Mouse (Mus musculus) erythroblast, embryonic 14.5 days (primary cell): ENCODE results near the gene Phldb3. TPM values are rescaled to one million over a fixed set of nuclear protein-coding genes. Genes with fewer than 3 reads are reported as not detected.

Source experiments
- H3K27me3 ChIP-seq: 2 replicates; pipeline ENCODE4 v1.6.1; 2012; ENCODE audit warnings: inconsistent platforms; ENCODE audit not compliant: control insufficient read depth
- H3K36me3 ChIP-seq: 2 replicates; pipeline ENCODE4 v1.6.1; 2012; ENCODE audit warnings: mild to moderate bottlenecking, inconsistent platforms; ENCODE audit not compliant: control insufficient read depth
- H3K4me1 ChIP-seq: 2 replicates; pipeline ENCODE4 v1.6.1; 2012; ENCODE audit warnings: inconsistent platforms; ENCODE audit not compliant: control insufficient read depth
- H3K4me3 ChIP-seq: replicated peaks from 2 replicates; pipeline ENCODE3; 2012; ENCODE audit warnings: moderate library complexity, mild to moderate bottlenecking, inconsistent platforms
- H3K9me3 ChIP-seq: 2 replicates; pipeline ENCODE4 v1.6.1; 2012; ENCODE audit warnings: low read length, inconsistent platforms, mixed read lengths; ENCODE audit not compliant: control insufficient read depth
- GATA1 ChIP-seq: IDR thresholded peaks from 2 replicates; pipeline ENCODE4 v1.6.1; 2012; ENCODE audit warnings: low read length, inconsistent platforms, mixed read lengths
- TAL1 ChIP-seq: IDR thresholded peaks from 3 replicates; pipeline ENCODE4 v1.6.1; 2012; ENCODE audit warnings: low read length, inconsistent platforms, mixed read lengths
- polyA plus RNA-seq: library from polyadenylated mRNA; stranded (reverse); fragments of >175 nt; gene quantifications from 2 replicates; pipeline ENCODE4 v1.2.3, GENCODE M21; 2012

Phldb3 gene
- polyA plus RNA-seq, 1 experiment, result 0.03 TPM

GRCm38 (mm10) chr7:24662575-24662974 lies 52.0 kb downstream of the Phldb3 start:
- no peak overlapping the region for H3K4me3 ChIP-seq
- H3K4me1 ChIP-seq, result no peaks in the 10 kb centered on the region
- H3K27me3 ChIP-seq, result no peaks in the 10 kb centered on the region
- H3K9me3 ChIP-seq, result no peaks in the 10 kb centered on the region
- no peaks in the 10 kb centered on the region for H3K36me3 ChIP-seq
- TF ChIP-seq TAL1, result no peak
- no peak for TF ChIP-seq GATA1

DNA sequence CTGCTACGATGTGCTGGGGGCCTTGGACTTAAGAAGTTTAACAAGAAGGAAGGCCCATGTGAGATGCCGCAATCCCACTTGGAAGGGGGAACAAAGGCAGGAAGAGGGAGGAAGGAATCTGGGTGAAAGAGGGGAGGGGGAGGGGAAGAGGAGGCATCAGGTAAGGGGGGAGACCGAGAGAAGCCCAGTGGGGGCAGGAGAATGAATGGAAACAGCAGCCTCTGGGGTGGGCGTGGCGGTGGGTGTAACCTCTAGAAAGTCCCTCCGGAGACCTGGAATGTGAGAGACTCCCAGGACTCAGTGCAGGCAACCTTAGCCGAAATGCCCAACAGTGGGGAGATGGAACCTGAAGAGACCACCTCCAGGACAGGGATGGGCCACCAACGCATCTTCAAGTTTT lies 53.7 kb downstream of the Phldb3 start:
- H3K4me3 ChIP-seq, result no peak overlapping the region
- no peaks in the 10 kb centered on the region for H3K4me1 ChIP-seq
- no peaks in the 10 kb centered on the region for H3K27me3 ChIP-seq
- no peaks in the 10 kb centered on the region for H3K9me3 ChIP-seq
- no peaks in the 10 kb centered on the region for H3K36me3 ChIP-seq
- TF ChIP-seq GATA1 (no peak), TAL1 (no peak)

- H3K4me3 ChIP-seq, result no peak overlapping the region
- no peaks in the 10 kb centered on the region for H3K36me3 ChIP-seq
- H3K27me3 ChIP-seq, result no peaks in the 10 kb centered on the region
- TF ChIP-seq GATA1, result no peak
- no peak for TF ChIP-seq TAL1
- H3K9me3 ChIP-seq, result no peaks in the 10 kb centered on the region
- no peaks in the 10 kb centered on the region for H3K4me1 ChIP-seq
Observed at GRCm38 (mm10) chr7:24664959-24665358, 54.4 kb downstream of the Phldb3 start.

DNA sequence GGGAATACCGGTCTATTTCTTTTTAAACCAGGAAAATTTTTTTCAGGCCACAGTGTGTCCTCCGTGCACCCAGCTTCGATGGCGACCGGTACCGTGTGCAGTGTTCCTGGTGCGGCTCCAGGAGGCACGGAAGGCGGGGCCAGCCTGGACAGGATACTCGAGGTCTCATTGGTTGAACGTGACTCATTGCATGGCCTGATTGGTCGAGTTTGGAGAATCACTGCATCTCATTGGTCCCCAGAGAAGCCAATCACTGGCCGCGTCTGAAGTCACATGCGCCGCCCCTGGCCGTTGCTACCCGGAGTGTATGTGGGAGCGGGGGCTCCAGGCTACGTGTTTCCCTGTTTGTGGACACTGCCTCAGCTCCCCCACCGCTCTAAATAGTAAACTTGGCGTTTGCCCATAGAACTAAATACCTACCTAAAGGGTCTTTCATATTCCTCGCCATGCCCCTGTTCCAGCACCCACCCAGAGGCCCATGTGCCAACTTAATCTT lies 61.4 kb downstream of the Phldb3 start:
- no peaks in the 10 kb centered on the region for H3K9me3 ChIP-seq
- H3K4me1 ChIP-seq, result no peaks in the 10 kb centered on the region
- TF ChIP-seq GATA1 (no peak), TAL1 (no peak)
- no peaks in the 10 kb centered on the region for H3K27me3 ChIP-seq
- H3K4me3 ChIP-seq, result no peak overlapping the region
- H3K36me3 ChIP-seq, result no peaks in the 10 kb centered on the region

- Histone ChIP-seq H3K9me3 (no peaks in the 10 kb centered on the region), H3K36me3 (no peaks in the 10 kb centered on the region), H3K4me1 (no peaks in the 10 kb centered on the region), H3K27me3 (no peaks in the 10 kb centered on the region), H3K4me3 (no peak within 1 kb of the TSS)
- no peak for TF ChIP-seq TAL1
- TF ChIP-seq GATA1, result no peak
Observed at GRCm38 (mm10) chr7:24676575-24676974, 66.0 kb downstream of the Phldb3 start, which contains the start of gene Tex101. Gene Tex101, minus strand, starts transcription at chr7:24676675.

Other genes with a start within 250 kb of the Phldb3 start
- gene Kcnn4, start 240.5 kb upstream of the Phldb3 start, polyA plus RNA-seq, result 56.1 and 61.3 TPM in 2 replicates
- 16.4 and 18.4 TPM in 2 replicates for gene Smg9, start 211.1 kb upstream of the Phldb3 start, polyA plus RNA-seq
- gene Irgc1, start 158.5 kb upstream of the Phldb3 start, polyA plus RNA-seq, result not detected in 2 replicates
- gene Plaur, start 148.3 kb upstream of the Phldb3 start, polyA plus RNA-seq, result 0.08 and 0.17 TPM in 2 replicates
- 0.01 TPM in 1 of 2 replicates, not detected in the other for gene Cadm4, start 128.7 kb upstream of the Phldb3 start, polyA plus RNA-seq
- gene Zfp428, start 103.8 kb upstream of the Phldb3 start, polyA plus RNA-seq, result 0.55 and 0.58 TPM in 2 replicates
- not detected in 2 replicates for gene AC161166.1, start 98.3 kb upstream of the Phldb3 start, polyA plus RNA-seq
- gene Irgq, start 80.1 kb upstream of the Phldb3 start, polyA plus RNA-seq, result 0.18 and 0.20 TPM in 2 replicates
- gene Pinlyp, start 64.6 kb upstream of the Phldb3 start, polyA plus RNA-seq, result not detected in 2 replicates
- gene Xrcc1, start 64.5 kb upstream of the Phldb3 start, polyA plus RNA-seq, result 32.1 and 34.8 TPM in 2 replicates
- gene Ethe1, start 23.2 kb upstream of the Phldb3 start, polyA plus RNA-seq, result 1.8 and 1.9 TPM in 2 replicates
- 0.08 TPM in 1 of 2 replicates, not detected in the other for gene Zfp575, start 23.1 kb upstream of the Phldb3 start, polyA plus RNA-seq
- not detected in 2 replicates for gene Lypd3, start 25.8 kb downstream of the Phldb3 start, polyA plus RNA-seq
- not detected in 2 replicates for gene Tex101, start 65.9 kb downstream of the Phldb3 start, polyA plus RNA-seq
- gene BC049730, start 98.5 kb downstream of the Phldb3 start, polyA plus RNA-seq, result 0.24 and 0.66 TPM in 2 replicates
- not detected in 2 replicates for gene Gm4763, start 116.1 kb downstream of the Phldb3 start, polyA plus RNA-seq
- gene Cd177, start 149.5 kb downstream of the Phldb3 start, polyA plus RNA-seq, result 0.02 and 0.12 TPM in 2 replicates
- gene Ceacam10, start 166.4 kb downstream of the Phldb3 start, polyA plus RNA-seq, result not detected in 2 replicates